Mouse (Mus musculus): ENCODE measurements around the gene Khsrp. TPM values are rescaled to one million over a fixed set of nuclear protein-coding genes. Genes with fewer than 3 reads are reported as not detected.
A peak's percentile ranks its signal among the peaks of the same experiment; 100 is the strongest.

The Khsrp gene
- polyA plus RNA-seq, 1 experiment from 2014 or later = 36.9 TPM

DNA sequence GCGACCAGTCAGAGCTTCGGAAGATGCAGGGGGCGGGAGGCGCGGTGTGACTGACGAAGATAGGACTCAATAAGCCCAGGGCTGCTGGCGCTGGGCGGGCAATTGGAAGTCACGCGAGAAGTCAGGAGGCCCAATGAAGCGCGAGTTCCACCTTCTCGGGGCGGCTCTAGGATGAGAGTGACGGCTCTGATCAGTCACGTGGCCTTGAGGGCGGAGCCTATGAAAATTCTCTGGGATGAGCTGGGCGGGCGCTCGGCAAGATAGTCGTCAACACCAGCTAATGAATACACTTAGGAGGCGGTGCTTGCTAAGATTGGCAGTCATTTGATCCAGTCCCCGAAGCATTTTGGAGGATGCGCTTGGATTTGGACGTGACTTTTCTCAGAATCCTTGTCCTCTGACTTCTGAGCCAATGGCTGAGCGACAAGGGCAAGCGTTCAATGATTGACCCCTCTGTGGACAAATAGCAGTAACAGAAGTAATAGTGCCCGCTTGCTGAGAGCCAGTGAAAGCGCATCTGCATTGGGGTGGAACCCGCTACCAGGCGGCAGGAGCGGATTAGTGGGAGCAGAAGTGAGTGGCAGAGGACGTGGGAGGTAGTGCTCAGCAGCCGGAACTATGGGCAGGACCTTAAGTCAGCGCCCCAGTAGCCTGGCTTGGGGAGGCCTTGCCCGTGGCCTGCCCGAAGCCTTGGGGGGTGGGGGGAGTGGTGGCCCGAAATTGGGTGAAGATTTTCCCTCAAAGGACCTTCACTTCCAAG lies 519 bp upstream of the Khsrp start:
- Histone ChIP-seq H3K27ac (replicated peaks in 1 of 2; ENCODE audit: control insufficient read depth in 1 of 2, insufficient read depth in 1 of 2, low read depth in 2 of 2, low read length in 2 of 2) (peak overlapping the region; percentile 90 to 95), H3K9ac (ENCODE audit: low read length) (peak overlapping the region; percentile 52), H3K4me1 (ENCODE audit: control insufficient read depth in 2 of 2, insufficient read depth in 2 of 2, low read length in 2 of 2) (peaks cover 12 to 18% of the 10 kb centered on the region in 2 experiments), H3K9me3 (ENCODE audit: control insufficient read depth, low read length) (no peaks in the 10 kb centered on the region), H3K4me2 (ENCODE audit: low read length) (peak overlapping the region; percentile 66), H3K36me3 (ENCODE audit: control insufficient read depth, insufficient read depth, low read length) (peaks cover 22% of the 10 kb centered on the region), H3K27me3 (ENCODE audit: control insufficient read depth, insufficient read depth, low read length) (no peaks in the 10 kb centered on the region), H3K4me3 (ENCODE audit: control insufficient read depth in 1 of 2, insufficient read depth in 1 of 2, low read depth in 1 of 2, low read length in 2 of 2) (peak overlapping the region; percentile 34 to 51)
- WGBS = under 1% methylated on average over 38 of the region's 38 CpGs
- peak; percentile 92 for ATAC-seq (ENCODE audit: insufficient number of reproducible peaks, insufficient read depth, low FRiP score, low read depth)

GRCm38 (mm10) chr17:57029691-57030090 lies 1.6 kb downstream of the Khsrp start:
- H3K4me1 ChIP-seq (ENCODE audit: control insufficient read depth in 2 of 2, insufficient read depth in 2 of 2, low read length in 2 of 2) = peaks cover 12 to 18% of the 10 kb centered on the region in 2 experiments
- WGBS = 20% methylated on average over 8 of the region's 8 CpGs
- H3K27me3 ChIP-seq (ENCODE audit: control insufficient read depth, insufficient read depth, low read length) = no peaks in the 10 kb centered on the region
- H3K36me3 ChIP-seq (ENCODE audit: control insufficient read depth, insufficient read depth, low read length) = peaks cover 43% of the 10 kb centered on the region
- H3K4me2 ChIP-seq (ENCODE audit: low read length) = peak overlapping the region; percentile 91
- no peaks in the 10 kb centered on the region for H3K9me3 ChIP-seq (ENCODE audit: control insufficient read depth, low read length)
- peak overlapping the region; percentile 99 for H3K9ac ChIP-seq (ENCODE audit: low read length)
- ATAC-seq (ENCODE audit: insufficient number of reproducible peaks, insufficient read depth, low FRiP score, low read depth) = no peak
- peak overlapping the region in 1 of 2 experiments; percentile 95; a peak in 1 of 4 replicates for H3K27ac ChIP-seq (replicated peaks in 1 of 2; ENCODE audit: control insufficient read depth in 1 of 2, insufficient read depth in 1 of 2, low read depth in 2 of 2, low read length in 2 of 2)
- H3K4me3 ChIP-seq (ENCODE audit: control insufficient read depth in 1 of 2, insufficient read depth in 1 of 2, low read depth in 1 of 2, low read length in 2 of 2) = peak overlapping the region; percentile 84 to 97

DNA sequence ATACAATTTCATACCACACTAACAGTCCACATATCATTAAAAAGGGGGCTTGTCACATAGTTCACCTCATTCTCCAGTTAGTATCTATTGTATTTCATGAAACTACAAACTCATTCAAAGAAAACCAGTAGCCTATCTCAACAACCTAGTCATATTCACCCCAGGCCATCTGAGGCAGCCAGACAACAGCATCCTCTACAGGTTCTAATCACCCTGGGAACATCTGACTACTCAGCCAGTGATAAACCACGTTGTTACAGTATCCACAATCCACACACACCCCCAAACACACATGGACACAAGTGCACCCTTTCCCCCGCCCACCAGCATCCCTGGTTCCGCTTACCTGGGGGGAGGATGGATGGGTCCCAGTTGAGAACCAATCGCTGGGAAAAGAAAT lies 3.9 kb downstream of the Khsrp start:
- no peaks in the 10 kb centered on the region for H3K9me3 ChIP-seq (ENCODE audit: control insufficient read depth, low read length)
- 83% methylated on average over 4 of the region's 4 CpGs for WGBS
- no peak for ATAC-seq (ENCODE audit: insufficient number of reproducible peaks, insufficient read depth, low FRiP score, low read depth)
- H3K4me2 ChIP-seq (ENCODE audit: low read length) = no peak overlapping the region
- H3K4me3 ChIP-seq (ENCODE audit: control insufficient read depth in 1 of 2, insufficient read depth in 1 of 2, low read depth in 1 of 2, low read length in 2 of 2) = no peak overlapping the region
- H3K4me1 ChIP-seq (ENCODE audit: control insufficient read depth in 2 of 2, insufficient read depth in 2 of 2, low read length in 2 of 2) = peaks cover 11 to 16% of the 10 kb centered on the region in 2 experiments
- no peak overlapping the region for H3K27ac ChIP-seq (replicated peaks in 1 of 2; ENCODE audit: control insufficient read depth in 1 of 2, insufficient read depth in 1 of 2, low read depth in 2 of 2, low read length in 2 of 2)
- peaks cover 65% of the 10 kb centered on the region for H3K36me3 ChIP-seq (ENCODE audit: control insufficient read depth, insufficient read depth, low read length)
- no peak overlapping the region for H3K9ac ChIP-seq (ENCODE audit: low read length)
- no peaks in the 10 kb centered on the region for H3K27me3 ChIP-seq (ENCODE audit: control insufficient read depth, insufficient read depth, low read length)

GRCm38 (mm10) chr17:57020960-57021359 lies 10.4 kb downstream of the Khsrp start:
- no peak for ATAC-seq (ENCODE audit: insufficient number of reproducible peaks, insufficient read depth, low FRiP score, low read depth)
- Histone ChIP-seq H3K4me3 (ENCODE audit: control insufficient read depth in 1 of 2, insufficient read depth in 1 of 2, low read depth in 1 of 2, low read length in 2 of 2) (no peak overlapping the region), H3K4me1 (ENCODE audit: control insufficient read depth in 2 of 2, insufficient read depth in 2 of 2, low read length in 2 of 2) (no peaks in the 10 kb centered on the region), H3K27me3 (ENCODE audit: control insufficient read depth, insufficient read depth, low read length) (no peaks in the 10 kb centered on the region), H3K27ac (replicated peaks in 1 of 2; ENCODE audit: control insufficient read depth in 1 of 2, insufficient read depth in 1 of 2, low read depth in 2 of 2, low read length in 2 of 2) (no peak overlapping the region), H3K9me3 (ENCODE audit: control insufficient read depth, low read length) (no peaks in the 10 kb centered on the region), H3K9ac (ENCODE audit: low read length) (no peak overlapping the region), H3K4me2 (ENCODE audit: low read length) (no peak overlapping the region), H3K36me3 (ENCODE audit: control insufficient read depth, insufficient read depth, low read length) (peaks cover 65% of the 10 kb centered on the region)
- 85% methylated on average over 5 of the region's 5 CpGs for WGBS

GRCm38 (mm10) chr17:57019693-57020092 lies 11.6 kb downstream of the Khsrp start:
- H3K36me3 ChIP-seq (ENCODE audit: control insufficient read depth, insufficient read depth, low read length) = peaks cover 52% of the 10 kb centered on the region
- ATAC-seq (ENCODE audit: insufficient number of reproducible peaks, insufficient read depth, low FRiP score, low read depth) = no peak
- H3K4me2 ChIP-seq (ENCODE audit: low read length) = no peak overlapping the region
- H3K27me3 ChIP-seq (ENCODE audit: control insufficient read depth, insufficient read depth, low read length) = no peaks in the 10 kb centered on the region
- WGBS = 83% methylated on average over 2 of the region's 2 CpGs
- no peak overlapping the region for H3K9ac ChIP-seq (ENCODE audit: low read length)
- no peaks in the 10 kb centered on the region for H3K4me1 ChIP-seq (ENCODE audit: control insufficient read depth in 2 of 2, insufficient read depth in 2 of 2, low read length in 2 of 2)
- no peak overlapping the region for H3K4me3 ChIP-seq (ENCODE audit: control insufficient read depth in 1 of 2, insufficient read depth in 1 of 2, low read depth in 1 of 2, low read length in 2 of 2)
- H3K9me3 ChIP-seq (ENCODE audit: control insufficient read depth, low read length) = no peaks in the 10 kb centered on the region
- no peak overlapping the region for H3K27ac ChIP-seq (replicated peaks in 1 of 2; ENCODE audit: control insufficient read depth in 1 of 2, insufficient read depth in 1 of 2, low read depth in 2 of 2, low read length in 2 of 2)

DNA sequence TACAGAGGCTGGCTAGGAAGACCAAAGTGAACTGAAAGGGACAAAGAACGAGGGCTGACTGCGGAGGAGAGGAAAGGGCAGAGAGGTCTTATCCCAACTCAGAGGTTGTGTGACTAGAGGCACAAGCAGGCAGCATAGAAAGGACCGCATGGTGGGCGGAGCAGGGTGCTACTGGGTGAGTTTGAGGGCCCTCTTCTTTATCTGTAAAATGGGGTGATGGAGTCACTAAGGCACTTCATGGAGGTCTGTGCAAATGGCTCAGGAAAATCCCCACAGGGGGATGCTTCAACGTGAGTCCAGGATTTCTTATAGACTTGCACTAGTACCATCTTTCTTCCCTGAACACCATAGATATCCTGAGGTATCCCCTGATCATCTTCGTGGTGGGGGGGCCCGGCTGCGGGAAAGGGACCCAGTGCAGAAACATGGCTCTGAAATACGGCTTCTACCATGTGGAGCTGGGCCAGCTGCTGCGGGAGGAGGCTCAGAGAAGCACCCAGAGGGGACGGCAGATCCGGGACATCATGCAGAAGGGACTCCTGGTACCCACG lies 19.0 kb downstream of the Khsrp start:
- Histone ChIP-seq H3K27ac (replicated peaks in 1 of 2; ENCODE audit: control insufficient read depth in 1 of 2, insufficient read depth in 1 of 2, low read depth in 2 of 2, low read length in 2 of 2) (no peak overlapping the region; a peak in 1 of 4 replicates), H3K27me3 (ENCODE audit: control insufficient read depth, insufficient read depth, low read length) (no peaks in the 10 kb centered on the region), H3K4me3 (ENCODE audit: control insufficient read depth in 1 of 2, insufficient read depth in 1 of 2, low read depth in 1 of 2, low read length in 2 of 2) (peak overlapping the region in 1 of 2 experiments; percentile 86; a peak in 1 of 4 replicates), H3K4me1 (ENCODE audit: control insufficient read depth in 2 of 2, insufficient read depth in 2 of 2, low read length in 2 of 2) (peaks cover 4 to 11% of the 10 kb centered on the region in 2 experiments; a peak in 2 of 4 replicates), H3K9me3 (ENCODE audit: control insufficient read depth, low read length) (no peaks in the 10 kb centered on the region), H3K36me3 (ENCODE audit: control insufficient read depth, insufficient read depth, low read length) (peaks cover 23% of the 10 kb centered on the region), H3K4me2 (ENCODE audit: low read length) (peak overlapping the region; percentile 74), H3K9ac (ENCODE audit: low read length) (peak overlapping the region; percentile 83; the same call in 1 of the 2 replicates)
- ATAC-seq (ENCODE audit: insufficient number of reproducible peaks, insufficient read depth, low FRiP score, low read depth) = no peak
- WGBS = 69% methylated on average over 13 of the region's 13 CpGs

DNA sequence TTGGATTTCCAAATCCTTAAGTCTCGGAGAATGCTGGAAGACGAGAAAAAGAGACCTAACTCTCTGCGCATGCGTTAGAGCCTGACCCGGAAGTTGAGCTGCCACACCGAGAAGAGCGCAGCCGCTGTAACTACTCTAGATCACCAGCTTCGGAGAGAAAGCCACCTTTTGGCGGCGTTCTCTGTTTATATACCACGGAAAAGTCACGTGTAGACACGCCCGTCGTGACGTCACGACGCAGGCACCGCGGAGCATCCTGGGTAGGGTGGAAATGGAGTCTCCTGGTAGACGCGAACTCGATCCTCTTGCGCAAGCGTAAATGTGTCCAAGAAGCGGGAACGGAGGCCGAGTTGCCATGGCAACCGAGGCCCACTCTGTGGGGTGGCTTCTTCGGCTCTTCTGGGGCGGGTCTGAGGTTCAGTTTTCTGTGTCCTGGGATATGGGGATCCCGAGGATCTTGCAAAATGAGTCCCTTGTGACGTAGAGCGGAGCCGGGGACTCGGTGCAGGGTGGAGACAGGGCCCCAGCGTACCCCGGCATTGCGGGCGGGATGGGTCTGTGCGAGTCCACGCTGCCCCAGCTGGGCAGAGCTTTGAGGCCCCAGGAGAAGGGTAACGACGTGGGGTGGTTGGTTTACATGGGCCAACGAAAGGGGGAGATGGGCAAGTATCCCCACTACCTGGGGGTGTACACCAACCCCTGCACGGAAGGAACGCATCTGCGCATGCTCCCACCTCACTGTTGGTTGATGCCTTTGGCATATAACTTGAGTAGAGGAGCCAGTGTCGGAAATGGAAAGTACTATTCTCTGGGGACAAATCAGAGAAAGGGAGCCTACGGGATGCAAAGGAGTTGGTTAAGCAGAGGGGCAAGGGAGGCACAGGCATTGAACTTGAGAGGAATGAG lies 19.8 kb downstream of the Khsrp start, which contains the start of the genes Gtf2f1 and Gm17949:
Gene Gtf2f1, minus strand, starts transcription at position 53 of the 906 bp plus-strand sequence.
Gene Gm17949, plus strand, starts transcription at position 234 of the 906 bp plus-strand sequence.
- H3K4me2 ChIP-seq (ENCODE audit: low read length) = peak within 1 kb of the TSS; percentile 74
- ATAC-seq (ENCODE audit: insufficient number of reproducible peaks, insufficient read depth, low FRiP score, low read depth) = peak; percentile 89
- H3K27me3 ChIP-seq (ENCODE audit: control insufficient read depth, insufficient read depth, low read length) = no peaks in the 10 kb centered on the region
- H3K4me3 ChIP-seq (ENCODE audit: control insufficient read depth in 1 of 2, insufficient read depth in 1 of 2, low read depth in 1 of 2, low read length in 2 of 2) = peak within 1 kb of the TSS; percentile 86 to 95
- H3K9me3 ChIP-seq (ENCODE audit: control insufficient read depth, low read length) = no peaks in the 10 kb centered on the region
- WGBS = under 1% methylated on average over 51 of the region's 51 CpGs
- H3K9ac ChIP-seq (ENCODE audit: low read length) = peak within 1 kb of the TSS; percentile 90
- H3K36me3 ChIP-seq (ENCODE audit: control insufficient read depth, insufficient read depth, low read length) = peaks cover 32% of the 10 kb centered on the region
- peak within 1 kb of the TSS; percentile 77 to 78 for H3K27ac ChIP-seq (replicated peaks in 1 of 2; ENCODE audit: control insufficient read depth in 1 of 2, insufficient read depth in 1 of 2, low read depth in 2 of 2, low read length in 2 of 2)
- H3K4me1 ChIP-seq (ENCODE audit: control insufficient read depth in 2 of 2, insufficient read depth in 2 of 2, low read length in 2 of 2) = peaks cover 4 to 11% of the 10 kb centered on the region in 2 experiments; a peak in 2 of 4 replicates
